Mouse (Mus musculus): ENCODE data around the gene Dapp1. TPM values are rescaled to one million over a fixed set of nuclear protein-coding genes. Genes with fewer than 3 reads are reported as not detected.
A peak's percentile ranks its signal among the peaks of the same experiment; 100 is the strongest.
"Not testable (repeated sequence)": the region's sequence is repeated elsewhere in the genome, so short reads cannot be mapped to it uniquely, and the experiment has no call there.

Dapp1 gene
- total and polyA plus RNA-seq, 3 experiments, result 4.0 to 6.9 (median 5.0) TPM

DNA sequence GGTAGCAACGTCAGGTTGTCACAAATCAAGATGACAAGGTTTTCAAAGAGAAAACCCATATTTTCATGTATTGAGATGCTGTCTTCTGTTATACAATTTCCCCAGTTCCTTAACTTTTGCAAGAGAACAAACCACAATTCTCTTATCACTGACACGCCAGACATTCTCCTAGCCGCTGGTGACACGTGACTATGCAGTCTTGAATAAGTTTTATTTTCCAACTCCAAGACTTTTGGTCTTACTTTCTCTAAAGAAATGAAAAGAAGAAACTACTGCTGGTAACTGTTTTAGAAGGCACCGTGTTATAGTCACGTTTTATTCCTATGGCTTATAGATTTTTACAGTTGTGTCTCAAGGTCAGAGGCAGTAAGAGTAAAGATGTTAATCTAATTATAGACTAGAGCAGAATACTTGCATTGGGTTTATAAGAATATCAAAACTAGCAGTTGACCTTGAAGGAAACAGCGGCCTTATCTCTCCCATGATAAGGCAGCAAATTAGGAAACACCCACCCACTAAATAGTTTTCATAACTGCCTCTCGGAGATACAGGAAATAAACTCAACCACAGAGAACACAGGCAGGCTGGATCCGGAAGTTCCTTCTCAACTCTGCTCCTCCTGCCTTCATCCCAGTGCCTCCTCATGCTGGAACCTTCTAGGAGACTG is 12.4 kb downstream of the Dapp1 start:
- H3K4me3 ChIP-seq, result no peak overlapping the region
- WGBS, result 7% methylated on average over 9 of the region's 9 CpGs
- H3K36me3 ChIP-seq (ENCODE audit: control insufficient read depth, insufficient read depth, low read length), result no peaks in the 10 kb centered on the region; the same call in 1 of the 2 replicates
- intact Hi-C loops (cut with DNase I), result no loop called here
- peak in 1 of 2 experiments; percentile 27 for DNase-seq
- H3K27me3 ChIP-seq (ENCODE audit: control insufficient read depth, insufficient read depth, low read length), result no peaks in the 10 kb centered on the region
- H3K79me2 ChIP-seq (replicated peaks; ENCODE audit: control insufficient read depth, insufficient read depth, low read length), result no peaks in the 10 kb centered on the region
- peak overlapping the region; percentile 52 for H3K27ac ChIP-seq
- no peak overlapping the region for H3K9ac ChIP-seq (ENCODE audit: low read depth, low read length)
- H3K4me1 ChIP-seq (ENCODE audit: control insufficient read depth, insufficient read depth, low read length), result peaks cover 8% of the 10 kb centered on the region
- no peak for TF ChIP-seq CTCF (IDR thresholded peaks at IDR 0.05)
- no peak for TF ChIP-seq EP300 (IDR thresholded peaks at IDR 0.05; ENCODE audit: insufficient read depth, low read depth, low read length)
- TF ChIP-seq POLR2A (IDR thresholded peaks at IDR 0.05; ENCODE audit: insufficient read depth, low read depth, low read length), result no peak

DNA sequence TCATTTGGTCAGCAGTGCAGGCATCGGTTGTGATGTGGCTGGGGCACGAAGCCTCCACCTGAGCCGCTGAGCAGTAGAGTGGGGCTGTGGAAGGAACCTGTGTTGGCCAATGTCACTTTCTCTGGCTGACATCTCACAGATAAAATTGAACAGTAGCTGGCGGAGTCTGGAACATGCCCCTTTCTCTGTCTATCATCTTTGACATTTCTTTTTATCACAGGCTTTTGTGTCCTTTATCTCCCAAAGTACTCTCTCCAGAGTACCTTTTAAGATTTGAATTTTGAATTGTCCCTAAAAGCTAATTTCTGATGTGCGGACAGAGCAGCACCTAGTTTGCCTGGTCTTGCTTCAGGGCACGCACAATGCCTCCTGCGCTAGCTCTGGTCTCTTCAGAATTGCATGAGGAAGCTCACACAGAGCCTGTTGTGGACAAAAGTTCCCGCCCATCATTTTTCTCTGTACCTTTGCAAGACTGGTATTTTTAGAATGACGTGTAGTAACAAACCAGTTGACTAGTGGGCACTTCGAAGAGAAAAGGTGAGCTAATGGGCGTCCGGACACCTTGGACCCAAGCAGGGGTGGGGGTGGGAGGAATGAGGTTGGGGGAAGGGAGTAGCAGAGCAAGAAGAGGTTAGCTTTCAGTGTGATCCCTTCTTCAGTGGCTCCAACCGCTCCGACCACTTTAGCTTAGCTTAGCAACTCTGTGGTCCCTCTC is 13.1 kb downstream of the Dapp1 start:
- DNase-seq, result no peak
- intact Hi-C loops (cut with DNase I), result no loop called here
- no peaks in the 10 kb centered on the region; the same call in 1 of the 2 replicates for H3K36me3 ChIP-seq (ENCODE audit: control insufficient read depth, insufficient read depth, low read length)
- no peaks in the 10 kb centered on the region for H3K79me2 ChIP-seq (replicated peaks; ENCODE audit: control insufficient read depth, insufficient read depth, low read length)
- H3K27me3 ChIP-seq (ENCODE audit: control insufficient read depth, insufficient read depth, low read length), result no peaks in the 10 kb centered on the region
- peak overlapping the region; percentile 52; the same call in 1 of the 2 replicates for H3K27ac ChIP-seq
- no peak for TF ChIP-seq POLR2A (IDR thresholded peaks at IDR 0.05; ENCODE audit: insufficient read depth, low read depth, low read length)
- no peak for TF ChIP-seq CTCF (IDR thresholded peaks at IDR 0.05)
- no peak for TF ChIP-seq EP300 (IDR thresholded peaks at IDR 0.05; ENCODE audit: insufficient read depth, low read depth, low read length)
- no peak overlapping the region for H3K9ac ChIP-seq (ENCODE audit: low read depth, low read length)
- H3K4me1 ChIP-seq (ENCODE audit: control insufficient read depth, insufficient read depth, low read length), result peaks cover 10% of the 10 kb centered on the region
- H3K4me3 ChIP-seq, result no peak overlapping the region
- WGBS, result 74% methylated on average over 14 of the region's 14 CpGs

DNA sequence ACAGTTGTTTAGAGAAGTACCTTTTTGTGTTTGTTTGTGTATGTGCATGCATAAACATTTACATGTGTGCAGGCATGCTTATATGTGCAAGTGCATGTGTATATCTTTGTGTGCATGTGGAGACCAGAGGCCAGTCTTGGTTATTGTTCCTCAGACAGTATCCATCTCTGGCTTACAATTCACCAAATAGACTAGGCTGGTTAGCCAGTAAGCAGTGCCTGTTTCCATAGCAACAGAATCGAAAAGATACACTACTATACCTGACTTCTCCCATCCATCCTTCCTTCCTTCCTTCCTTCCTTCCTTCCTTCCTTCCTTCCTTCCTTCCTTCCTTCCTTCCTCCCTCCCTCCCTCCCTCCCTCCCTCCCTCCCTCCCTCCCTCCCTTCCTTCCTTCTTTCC is 17.3 kb downstream of the Dapp1 start:
- 68% methylated on average over 1 of the region's 1 CpGs for WGBS
- intact Hi-C loops (cut with DNase I); DNase-seq: not testable (repeated sequence)

DNA sequence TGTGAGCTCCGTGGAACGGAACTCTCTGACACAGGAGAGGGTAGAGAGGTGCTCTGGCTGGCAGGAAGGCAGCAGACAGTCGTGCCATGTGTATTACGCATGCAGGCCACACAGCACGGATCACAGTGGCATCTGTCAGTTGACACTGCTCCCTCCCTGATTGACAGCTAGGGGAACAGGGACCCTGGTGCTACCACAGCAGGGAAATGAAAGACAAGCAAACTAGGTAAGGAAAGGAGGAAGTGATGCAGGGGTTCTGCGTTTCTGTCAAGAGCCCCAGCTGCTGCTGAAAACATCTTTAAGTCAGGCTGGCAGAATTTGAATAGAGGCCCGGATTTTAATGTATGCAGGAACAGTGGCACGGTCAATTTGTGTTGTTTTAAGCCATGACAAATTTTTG is 17.8 kb downstream of the Dapp1 start:
- Histone ChIP-seq H3K4me1 (ENCODE audit: control insufficient read depth, insufficient read depth, low read length) (peaks cover 7% of the 10 kb centered on the region), H3K27me3 (ENCODE audit: control insufficient read depth, insufficient read depth, low read length) (no peaks in the 10 kb centered on the region), H3K27ac (peak overlapping the region; percentile 15), H3K79me2 (replicated peaks; ENCODE audit: control insufficient read depth, insufficient read depth, low read length) (no peaks in the 10 kb centered on the region), H3K36me3 (ENCODE audit: control insufficient read depth, insufficient read depth, low read length) (peaks cover 6% of the 10 kb centered on the region; the same call in 1 of the 2 replicates), H3K9ac (ENCODE audit: low read depth, low read length) (no peak overlapping the region), H3K4me3 (no peak overlapping the region)
- intact Hi-C loops (cut with DNase I), result no loop called here
- TF ChIP-seq EP300 (IDR thresholded peaks at IDR 0.05; ENCODE audit: insufficient read depth, low read depth, low read length) (no peak), POLR2A (IDR thresholded peaks at IDR 0.05; ENCODE audit: insufficient read depth, low read depth, low read length) (no peak), CTCF (IDR thresholded peaks at IDR 0.05) (no peak)
- WGBS, result 61% methylated on average over 8 of the region's 8 CpGs
- no peak for DNase-seq

More for the DNA sequence above, 17.3 kb downstream of the Dapp1 start:
- H3K27me3 ChIP-seq (ENCODE audit: control insufficient read depth, insufficient read depth, low read length); H3K27ac ChIP-seq; H3K4me1 ChIP-seq (ENCODE audit: control insufficient read depth, insufficient read depth, low read length); H3K9ac ChIP-seq (ENCODE audit: low read depth, low read length); H3K79me2 ChIP-seq (replicated peaks; ENCODE audit: control insufficient read depth, insufficient read depth, low read length); H3K4me3 ChIP-seq; H3K36me3 ChIP-seq (ENCODE audit: control insufficient read depth, insufficient read depth, low read length): not testable (repeated sequence)

DNA sequence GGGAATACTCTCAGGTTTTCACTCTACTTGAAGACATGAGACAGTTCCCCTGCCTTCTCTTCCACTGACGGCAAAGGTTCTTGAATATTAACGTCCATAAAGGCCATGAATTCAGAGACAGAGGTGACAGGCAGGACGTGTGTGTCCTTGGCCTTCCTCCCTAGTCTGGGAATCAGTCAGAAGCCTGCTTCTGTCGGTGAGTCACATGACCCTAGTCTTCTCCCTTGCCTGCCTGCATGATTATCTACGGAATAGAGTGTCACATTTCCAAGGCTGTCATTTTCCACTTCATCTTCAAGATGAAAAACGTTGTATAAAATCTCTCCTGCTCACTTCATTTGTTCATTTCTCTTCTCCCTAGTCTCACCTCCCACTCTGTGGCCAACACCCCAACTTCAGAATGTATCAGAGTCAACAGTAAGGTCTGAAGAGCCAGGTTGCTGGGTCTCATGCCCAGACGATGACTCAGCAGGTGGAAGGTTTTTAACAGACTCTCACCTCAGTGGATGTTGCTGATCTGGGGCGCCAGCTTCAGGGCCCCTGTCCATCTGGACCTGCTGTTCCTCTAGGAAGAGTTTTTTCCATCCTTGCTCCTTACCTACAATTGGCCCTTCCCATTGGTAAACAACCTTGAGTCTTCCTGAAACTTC is 19.5 kb downstream of the Dapp1 start:
- no peak for DNase-seq
- H3K4me1 ChIP-seq (ENCODE audit: control insufficient read depth, insufficient read depth, low read length), result peaks cover 6% of the 10 kb centered on the region; the same call in 1 of the 2 replicates
- H3K79me2 ChIP-seq (replicated peaks; ENCODE audit: control insufficient read depth, insufficient read depth, low read length), result no peaks in the 10 kb centered on the region
- WGBS, result 38% methylated on average over 8 of the region's 8 CpGs
- no peaks in the 10 kb centered on the region for H3K27me3 ChIP-seq (ENCODE audit: control insufficient read depth, insufficient read depth, low read length)
- intact Hi-C loops (cut with DNase I), result no loop called here
- H3K27ac ChIP-seq, result peak overlapping the region; percentile 22
- no peak overlapping the region for H3K4me3 ChIP-seq
- no peak for TF ChIP-seq EP300 (IDR thresholded peaks at IDR 0.05; ENCODE audit: insufficient read depth, low read depth, low read length)
- no peak for TF ChIP-seq POLR2A (IDR thresholded peaks at IDR 0.05; ENCODE audit: insufficient read depth, low read depth, low read length)
- no peak for TF ChIP-seq CTCF (IDR thresholded peaks at IDR 0.05)
- peaks cover 6% of the 10 kb centered on the region; the same call in 1 of the 2 replicates for H3K36me3 ChIP-seq (ENCODE audit: control insufficient read depth, insufficient read depth, low read length)
- no peak overlapping the region for H3K9ac ChIP-seq (ENCODE audit: low read depth, low read length)

DNA sequence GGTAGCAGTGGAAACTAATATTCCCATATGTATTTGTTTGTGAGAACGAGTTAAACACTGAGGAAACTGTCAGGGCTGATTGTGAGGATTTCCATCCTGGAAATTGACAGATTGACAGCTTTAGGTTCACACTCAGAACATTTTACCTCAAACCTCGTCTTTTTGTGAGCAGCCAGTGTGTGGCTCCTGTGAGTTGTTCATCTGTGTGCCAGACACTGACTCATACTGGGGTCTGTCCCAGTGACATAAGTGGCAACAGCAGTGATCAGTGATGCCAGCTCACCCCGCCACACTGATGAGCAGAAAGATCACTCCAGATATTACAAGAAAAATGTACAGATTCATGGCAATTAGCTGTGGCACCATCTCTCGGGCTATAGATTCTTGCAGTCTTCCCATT is 21.9 kb downstream of the Dapp1 start:
- Histone ChIP-seq H3K36me3 (ENCODE audit: control insufficient read depth, insufficient read depth, low read length) (peaks cover 6% of the 10 kb centered on the region; the same call in 1 of the 2 replicates), H3K27ac (no peak overlapping the region), H3K27me3 (ENCODE audit: control insufficient read depth, insufficient read depth, low read length) (no peaks in the 10 kb centered on the region), H3K4me3 (no peak overlapping the region), H3K4me1 (ENCODE audit: control insufficient read depth, insufficient read depth, low read length) (peaks cover 6% of the 10 kb centered on the region; the same call in 1 of the 2 replicates), H3K9ac (ENCODE audit: low read depth, low read length) (no peak overlapping the region), H3K79me2 (replicated peaks; ENCODE audit: control insufficient read depth, insufficient read depth, low read length) (no peaks in the 10 kb centered on the region)
- 84% methylated on average over 4 of the region's 4 CpGs for WGBS
- intact Hi-C loops (cut with DNase I), result no loop called here
- no peak for TF ChIP-seq CTCF (IDR thresholded peaks at IDR 0.05)
- no peak for TF ChIP-seq EP300 (IDR thresholded peaks at IDR 0.05; ENCODE audit: insufficient read depth, low read depth, low read length)
- no peak for TF ChIP-seq POLR2A (IDR thresholded peaks at IDR 0.05; ENCODE audit: insufficient read depth, low read depth, low read length)
- DNase-seq, result no peak
